In genomic region chr5:122901179-122901578, GRCm38 (mm10) we compare ENCODE assay signal across 8 mouse cellular contexts. TPM values are rescaled to one million over a fixed set of nuclear protein-coding genes. Genes with fewer than 3 reads are reported as not detected.
A peak's percentile ranks its signal among the peaks of the same experiment; 100 is the strongest.
DNase-seq lines count a peak whose midpoint lies in the region; ATAC-seq and TF ChIP-seq lines count a peak whose summit lies in the region.

No protein-coding gene starts in this region.

- H3K36me3 ChIP-seq in heart, embryonic 13.5 days, result no peaks in the 10 kb centered on the region
- H3K36me3 ChIP-seq in E14TG2a.4 (ENCODE audit: insufficient read depth, low read length), result peaks cover 17% of the 10 kb centered on the region
- H3K36me3 ChIP-seq in forebrain, embryonic 16.5 days (ENCODE audit: control insufficient read depth, insufficient read depth), result no peaks in the 10 kb centered on the region
- H3K36me3 ChIP-seq in liver, embryonic 15.5 days (replicated peaks), result no peaks in the 10 kb centered on the region

- no peak for DNase-seq in heart, adult 18-20 months
- no peak for DNase-seq in adipocyte (ENCODE audit: low spot score)
- DNase-seq in left cerebral cortex, adult 2 months (ENCODE audit: extremely low spot score in 1 of 2, low spot score in 2 of 2), result no peak

- H3K4me1 ChIP-seq in heart, embryonic 13.5 days, result peaks cover 27% of the 10 kb centered on the region
- H3K4me1 ChIP-seq in E14TG2a.4 (replicated peaks; ENCODE audit: low read depth, low read length), result peaks cover 42% of the 10 kb centered on the region
- H3K4me1 ChIP-seq in forebrain, embryonic 16.5 days (replicated peaks; ENCODE audit: control insufficient read depth, insufficient read depth, low read length), result peaks cover 29% of the 10 kb centered on the region
- peaks cover 75% of the 10 kb centered on the region for H3K4me1 ChIP-seq in liver, embryonic 15.5 days (replicated peaks)

- H3K9me3 ChIP-seq in heart, embryonic 13.5 days, result no peaks in the 10 kb centered on the region
- no peaks in the 10 kb centered on the region for H3K9me3 ChIP-seq in E14TG2a.4 (ENCODE audit: low read length)
- no peaks in the 10 kb centered on the region for H3K9me3 ChIP-seq in forebrain, embryonic 16.5 days (ENCODE audit: control insufficient read depth, low read length)
- H3K9me3 ChIP-seq in liver, embryonic 15.5 days (replicated peaks), result no peaks in the 10 kb centered on the region

- 53% methylated on average over 11 of the region's 11 CpGs for WGBS in heart, embryonic 13.5 days
- WGBS in forebrain, embryonic 16.5 days, result 59% methylated on average over 11 of the region's 11 CpGs
- 43% methylated on average over 11 of the region's 11 CpGs for WGBS in liver, embryonic 15.5 days (ENCODE audit: insufficient replicate concordance)

- intact Hi-C loops in left cerebral cortex, adult 2 months (cut with DNase I), result no loop called here

- peak overlapping the region; percentile 75 for H3K4me2 ChIP-seq in heart, embryonic 13.5 days
- H3K4me2 ChIP-seq in forebrain, embryonic 16.5 days (ENCODE audit: low read length), result peak overlapping the region; percentile 90
- H3K4me2 ChIP-seq in liver, embryonic 15.5 days, result peak overlapping the region; percentile 98

- peak overlapping the region; percentile 97 for H3K9ac ChIP-seq in heart, embryonic 13.5 days
- H3K9ac ChIP-seq in forebrain, embryonic 16.5 days (replicated peaks; ENCODE audit: low read depth, low read length), result peak overlapping the region; percentile 95; the same call in 1 of the 2 replicates
- H3K9ac ChIP-seq in liver, embryonic 15.5 days, result no peak overlapping the region; the same call in 1 of the 2 replicates

- no peak for TF ChIP-seq CTCF in E14TG2a.4 (conservative IDR thresholded peaks at IDR 0.05; ENCODE audit: low read length)
- TF ChIP-seq CTCF in left cerebral cortex, adult 2 months (IDR thresholded peaks at IDR 0.05), result no peak

- no peak for ATAC-seq in heart, embryonic 13.5 days (ENCODE audit: extremely low read depth, insufficient number of reproducible peaks, low FRiP score, low TSS enrichment)
- no peak for ATAC-seq in forebrain, embryonic 16.5 days
- no peak for ATAC-seq in liver, embryonic 15.5 days (ENCODE audit: insufficient read depth)
- ATAC-seq in erythroid progenitor cell, adult 5-6 weeks (replicated peaks; ENCODE audit: low FRiP score, poor library complexity, severe bottlenecking), result no peak

- no peak overlapping the region for H3K27ac ChIP-seq in heart, embryonic 13.5 days (replicated peaks)
- peak overlapping the region; percentile 96 for H3K27ac ChIP-seq in forebrain, embryonic 16.5 days (ENCODE audit: low read length)
- peak overlapping the region; percentile 86; the same call in 1 of the 2 replicates for H3K27ac ChIP-seq in liver, embryonic 15.5 days (replicated peaks)
- no peak overlapping the region for H3K27ac ChIP-seq in left cerebral cortex, adult 2 months

- H3K4me3 ChIP-seq in heart, embryonic 13.5 days, result peak overlapping the region; percentile 84
- peak overlapping the region; percentile 88 for H3K4me3 ChIP-seq in E14TG2a.4 (replicated peaks; ENCODE audit: low read length)
- H3K4me3 ChIP-seq in forebrain, embryonic 16.5 days (replicated peaks; ENCODE audit: low read length), result peak overlapping the region; percentile 92
- H3K4me3 ChIP-seq in liver, embryonic 15.5 days (replicated peaks), result peak overlapping the region; percentile 81
- H3K4me3 ChIP-seq in left cerebral cortex, adult 2 months, result no peak overlapping the region

- 0 out of 2 replicates have a peak, but pooled peaks cover 4% of the 10 kb centered on the region for H3K27me3 ChIP-seq in heart, embryonic 13.5 days (replicated peaks)
- peaks cover 28% of the 10 kb centered on the region for H3K27me3 ChIP-seq in E14TG2a.4 (ENCODE audit: insufficient read depth, low read length)
- H3K27me3 ChIP-seq in forebrain, embryonic 16.5 days (replicated peaks; ENCODE audit: control insufficient read depth, insufficient read depth, low read length), result no peaks in the 10 kb centered on the region
- no peaks in the 10 kb centered on the region for H3K27me3 ChIP-seq in liver, embryonic 15.5 days

RNA-seq across cellular contexts. Expression of gene Rnf34, which starts 51.3 kb away (rescaled TPM):
- 26.4 and 29.8 TPM in 2 replicates for polyA plus RNA-seq in heart, embryonic 13.5 days (2015; fragmentation: Nextera tagmentation; extraction: Ambion mirVana)
- total RNA-seq in heart, adult 18-20 months (2021), result 10 to 100 TPM; 28.8 to 31.7 TPM
- 52.3 and 58.0 TPM in 2 replicates for polyA plus RNA-seq in forebrain, embryonic 16.5 days (2015; fragmentation: Nextera tagmentation; extraction: Ambion mirVana)
- polyA plus RNA-seq in liver, embryonic 15.5 days (2015; fragmentation: Nextera tagmentation; extraction: Ambion mirVana), result 11.0 and 11.8 TPM in 2 replicates
- total RNA-seq in erythroid progenitor cell, adult 5-6 weeks (2015; ENCODE audit: low replicate concordance), result 5.8 and 29.3 TPM in 2 replicates
- 7.6 and 10.4 TPM in 2 replicates for total RNA-seq in erythroid progenitor cell, adult 5-6 weeks (2017; ENCODE audit: low replicate concordance)
- 10 to 100 TPM; 51.5 to 56.3 TPM for total RNA-seq in left cerebral cortex, adult 2 months (2021)

Comparison
In these comparisons a context has a peak if more than half of its experiments do, and no peak if none do; other contexts are left out.
1. H3K27ac ChIP-seq: peak in forebrain, embryonic 16.5 days (single experiment) and liver, embryonic 15.5 days (single experiment); none in heart, embryonic 13.5 days (single experiment) and left cerebral cortex, adult 2 months (single experiment).
2. Peak in every context shown above with its lines, with median percentiles within 50 percentile points of each other: H3K4me2 ChIP-seq.